Mouse (Mus musculus) lung, postnatal 36 days (tissue): ENCODE data around the gene Swap70.

Experiments
- DNase-seq: peaks from one replicate; pipeline ENCODE4 v3.0.0; 2022; ENCODE audit warnings: mixed read lengths

Swap70 gene

DNA sequence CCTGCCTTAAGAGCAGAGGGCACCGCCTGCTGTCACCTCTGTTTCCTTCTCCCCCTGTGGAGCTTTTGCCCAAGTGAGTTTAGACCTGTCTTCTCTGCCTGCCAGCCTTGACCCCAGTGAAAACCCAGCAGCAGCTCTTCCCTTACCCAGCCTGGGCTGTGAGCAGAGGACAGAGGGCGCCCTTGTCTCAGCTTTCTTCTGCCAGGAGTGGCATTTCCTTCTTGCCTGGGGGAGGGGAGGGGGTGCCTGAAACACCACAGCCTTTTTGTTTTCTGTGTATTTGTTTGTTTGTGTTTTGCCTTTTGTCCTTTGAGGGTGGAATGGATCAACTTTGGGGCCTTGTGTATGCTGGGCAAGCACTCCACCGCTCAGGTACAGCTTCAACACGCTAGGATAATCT lies 50.9 kb downstream of the Swap70 start:
- peak; percentile 53 for DNase-seq

DNA sequence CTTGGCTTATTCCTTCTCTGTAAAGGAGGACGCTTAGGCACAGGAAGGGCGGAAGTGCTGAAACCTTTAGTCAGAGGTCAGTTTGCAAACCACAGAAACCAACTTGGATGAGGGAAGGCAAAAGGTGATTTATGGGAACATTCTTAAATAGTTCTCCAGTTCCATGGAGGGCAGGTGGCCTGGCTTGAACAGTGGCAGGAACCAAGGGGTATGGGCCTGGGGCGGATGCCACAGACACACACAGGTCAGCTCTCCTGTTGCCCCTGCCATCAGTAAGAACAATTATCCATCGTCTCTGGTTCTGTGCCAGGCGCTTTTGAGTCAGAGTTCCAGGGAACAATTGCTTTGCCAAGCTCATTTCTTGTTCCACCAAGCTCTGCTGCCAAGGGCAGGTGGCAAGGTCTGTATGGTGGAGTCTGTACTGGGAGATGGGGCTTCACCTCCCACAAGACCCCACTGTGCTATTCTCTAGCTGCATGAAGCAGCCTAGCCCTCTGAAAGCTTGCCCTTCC lies 56.3 kb downstream of the Swap70 start:
- DNase-seq = no peak

DNA sequence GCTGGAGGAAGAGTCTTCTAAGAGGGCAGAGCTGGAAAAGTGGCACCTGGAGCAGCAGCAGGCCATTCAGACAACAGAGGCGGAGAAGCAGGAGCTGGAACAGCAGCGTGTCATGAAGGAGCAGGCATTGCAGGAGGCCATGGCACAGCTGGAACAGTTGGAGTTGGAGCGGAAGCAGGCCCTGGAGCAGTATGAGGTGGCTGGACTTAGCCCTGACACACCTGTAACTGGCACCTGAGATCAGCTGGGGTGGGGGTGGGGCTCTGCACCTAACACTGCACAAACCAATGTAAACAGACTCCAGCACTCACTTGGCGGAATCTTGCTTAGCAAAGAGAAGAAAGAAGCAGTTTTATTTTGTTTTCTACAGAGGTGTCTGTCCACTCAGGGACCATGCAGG lies 57.7 kb downstream of the Swap70 start:
- no peak for DNase-seq

DNA sequence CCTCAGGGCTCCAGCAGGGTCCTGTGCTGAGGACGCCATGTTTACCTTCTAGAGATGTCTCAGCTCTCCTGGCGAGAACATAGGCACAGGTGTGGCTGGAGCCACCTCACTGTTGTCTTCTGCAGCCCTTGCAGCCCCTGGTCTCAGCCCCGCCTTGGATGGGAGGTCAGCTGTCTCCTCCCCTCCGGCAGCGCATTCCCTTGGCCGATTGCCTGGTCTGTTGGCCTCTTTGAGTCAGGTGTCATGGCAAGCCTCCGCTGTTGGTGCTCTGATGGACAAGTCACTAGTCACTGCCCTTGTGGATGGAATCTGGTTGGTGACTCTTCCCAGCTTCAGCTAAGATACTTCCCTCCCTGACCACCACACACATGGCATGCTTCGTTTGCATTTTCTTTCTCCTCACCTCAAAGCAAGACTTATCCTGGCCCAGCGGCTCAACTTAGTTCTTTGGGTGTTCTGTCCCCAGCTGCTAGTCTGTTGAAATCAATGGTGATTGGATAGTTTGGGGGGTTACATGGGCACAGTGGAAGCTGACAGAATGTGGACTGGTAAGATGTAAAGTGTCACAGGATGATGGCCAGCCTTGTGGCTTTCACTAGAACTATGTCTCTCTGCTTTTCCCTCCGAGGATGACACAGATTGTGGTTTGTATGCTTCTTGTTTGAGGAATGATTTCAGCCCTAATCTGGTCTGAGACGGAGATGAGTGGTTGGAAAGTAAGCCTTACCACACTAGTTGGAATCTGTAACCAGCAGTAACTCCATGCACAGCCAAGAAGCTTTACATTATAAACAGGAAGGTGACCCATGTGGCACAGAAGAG lies 60.1 kb downstream of the Swap70 start:
- no peak for DNase-seq

DNA sequence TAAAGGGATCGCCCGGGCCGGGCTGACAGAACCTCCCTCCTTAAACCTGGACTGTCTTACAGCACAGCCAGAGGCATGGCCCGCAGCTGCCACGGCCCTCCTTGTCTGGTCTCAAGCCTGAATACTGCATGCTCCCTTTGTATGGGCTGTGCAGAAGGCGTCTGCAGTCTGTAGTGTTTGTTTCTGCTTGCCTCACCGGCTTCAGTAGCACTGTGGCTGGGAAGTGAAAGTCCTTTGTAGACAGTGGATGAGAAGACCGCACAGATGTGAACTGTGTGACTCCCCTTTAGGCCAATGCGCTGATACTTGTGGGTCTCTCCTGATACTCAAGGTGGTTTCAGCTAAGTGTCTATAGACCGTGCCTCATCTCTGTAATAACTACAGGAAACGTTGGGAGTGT lies 61.3 kb downstream of the Swap70 start:
- DNase-seq = no peak

DNA sequence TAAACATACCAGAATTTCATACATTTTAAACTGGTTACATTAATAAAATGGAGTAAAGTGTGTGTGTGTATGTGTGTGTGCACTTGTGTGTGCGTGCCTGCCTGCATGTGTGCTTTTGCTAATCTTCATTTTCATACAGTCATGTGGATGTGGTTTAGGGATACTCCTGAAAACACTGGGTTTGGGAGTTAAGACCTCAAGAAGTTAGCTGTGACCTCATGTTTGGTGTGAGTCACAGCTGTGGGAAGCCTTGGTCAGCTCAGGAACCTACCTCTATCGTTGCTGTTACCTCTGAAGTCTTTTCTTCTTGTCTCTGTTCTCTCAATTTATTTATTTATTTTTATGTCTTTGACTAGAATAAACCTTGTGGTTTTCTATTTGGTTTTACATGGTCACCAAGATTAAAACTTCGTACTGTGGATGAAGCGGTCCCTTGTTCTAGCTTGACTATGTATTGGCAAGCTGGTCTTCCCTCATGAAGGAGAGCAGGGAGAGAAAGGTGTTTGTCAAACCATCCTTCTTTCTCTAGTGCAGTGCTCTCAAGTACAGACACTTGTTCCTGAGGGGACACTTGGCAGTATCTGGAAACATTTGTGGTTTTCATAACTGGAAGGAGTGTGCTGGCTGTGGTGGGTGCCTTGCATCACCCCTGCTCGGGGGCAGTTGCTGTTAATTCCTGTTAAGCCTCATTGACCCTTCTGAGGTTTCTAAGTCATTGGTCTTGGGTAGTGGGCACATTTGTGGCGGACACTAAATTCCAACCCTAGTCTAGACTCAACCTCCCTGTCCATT lies 62.2 kb downstream of the Swap70 start:
- DNase-seq = no peak

DNA sequence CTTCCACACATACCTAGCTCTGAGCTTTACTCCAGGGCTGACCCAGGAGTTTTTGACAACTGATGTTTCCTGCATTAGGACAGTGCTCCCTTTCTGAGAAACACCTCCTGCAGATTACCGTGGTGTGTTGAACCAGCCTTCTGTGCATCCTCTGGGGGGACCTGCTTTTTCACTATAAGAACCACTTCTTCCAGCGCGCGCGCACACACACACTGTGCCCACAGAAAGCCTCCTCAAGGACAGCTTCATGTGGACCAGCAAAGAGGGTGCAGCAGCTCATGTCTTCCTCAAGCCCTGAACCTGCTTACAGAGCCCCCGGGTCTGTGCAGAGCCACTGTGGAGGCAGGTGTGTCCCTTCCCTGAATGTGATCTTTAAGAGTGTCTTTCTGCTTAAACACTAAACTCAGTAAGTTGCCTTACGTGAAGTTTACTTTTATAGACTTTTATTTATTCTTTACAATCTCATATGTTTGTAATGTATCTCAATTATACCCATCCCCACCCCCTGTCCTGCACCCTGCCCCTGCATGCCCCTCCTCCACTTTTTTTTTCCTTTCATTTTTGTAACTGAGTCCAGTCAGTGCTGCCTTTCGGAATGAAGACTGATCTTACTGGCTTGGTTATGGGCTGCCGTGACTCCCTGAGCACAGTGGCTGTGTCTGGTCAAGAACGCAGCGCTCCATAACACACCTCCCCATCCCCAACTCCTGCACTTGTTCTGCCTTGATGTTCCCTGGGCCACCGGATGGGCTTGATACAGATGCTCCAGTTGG lies 63.8 kb downstream of the Swap70 start:
- DNase-seq = no peak

DNA sequence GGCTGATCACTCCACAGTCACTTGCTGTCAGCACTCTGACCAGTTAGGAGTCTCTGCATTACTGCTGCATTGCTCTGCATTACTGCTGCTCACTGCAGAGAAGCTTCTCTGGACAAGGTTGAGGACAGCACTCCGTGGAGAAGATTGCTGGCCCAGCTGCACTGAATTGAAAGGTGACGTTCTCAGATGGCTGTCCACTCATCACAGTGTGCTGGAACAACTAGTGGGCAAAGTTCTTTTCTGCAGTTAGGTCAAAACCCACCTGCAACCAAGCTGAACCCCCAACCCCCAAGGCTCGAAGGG lies 64.3 kb downstream of the Swap70 start:
- DNase-seq = no peak

DNA sequence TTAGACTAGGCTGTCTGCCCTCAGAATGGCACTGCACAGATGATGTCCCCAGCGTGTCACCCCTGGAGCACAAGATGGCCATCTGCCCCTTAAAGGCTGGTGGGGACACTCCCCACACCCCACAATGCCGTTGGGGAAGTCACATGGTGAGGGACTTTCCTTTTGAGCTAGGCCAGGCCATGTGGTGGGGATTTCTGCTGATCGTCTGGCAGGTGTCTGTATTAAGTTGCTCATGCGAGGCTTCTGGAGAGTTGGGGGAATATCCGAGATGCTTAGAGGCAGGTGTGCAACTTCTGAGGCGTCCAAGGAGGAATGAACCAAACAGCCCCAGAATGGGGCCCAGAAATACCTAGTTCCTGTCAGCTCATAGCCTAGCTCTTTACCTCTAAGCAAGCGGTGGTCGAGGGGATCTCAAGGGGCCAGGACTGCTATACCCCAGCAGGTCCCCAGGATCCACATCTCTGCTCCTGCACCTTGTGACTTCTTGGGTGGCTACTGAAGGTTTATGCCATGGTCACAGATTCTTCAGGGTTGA lies 64.8 kb downstream of the Swap70 start:
- no peak for DNase-seq

DNA sequence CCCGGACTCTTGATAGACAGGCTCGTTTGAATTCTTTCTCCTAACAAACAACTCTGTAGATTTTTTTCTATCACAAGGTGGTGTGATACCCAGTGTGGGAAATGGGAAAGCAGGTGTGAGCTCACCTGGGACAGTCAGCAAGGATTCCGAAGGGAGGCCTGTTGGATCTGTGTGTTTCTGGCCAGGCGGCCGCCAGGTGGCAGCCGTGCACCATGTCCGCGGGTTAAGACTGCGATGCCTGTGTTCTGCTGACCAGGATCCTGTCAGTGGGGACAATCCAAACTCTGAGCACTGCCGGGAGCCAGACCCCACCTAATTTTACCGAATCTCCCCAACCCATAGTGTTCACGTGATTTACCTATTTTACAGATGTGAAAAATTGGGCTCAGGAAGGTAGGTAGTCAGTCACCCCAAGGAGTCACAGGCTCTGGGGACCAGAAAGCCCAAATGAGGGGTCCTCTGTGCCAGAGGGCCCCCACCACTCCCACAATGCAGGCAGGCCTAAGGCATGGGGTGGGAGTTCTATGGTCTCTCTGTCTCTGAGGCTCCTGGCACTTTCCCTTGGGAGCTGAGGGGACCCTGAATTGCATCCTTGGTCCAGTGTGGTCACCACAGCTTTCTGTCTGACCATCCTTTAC lies 65.4 kb downstream of the Swap70 start:
- DNase-seq = peak; percentile 89

DNA sequence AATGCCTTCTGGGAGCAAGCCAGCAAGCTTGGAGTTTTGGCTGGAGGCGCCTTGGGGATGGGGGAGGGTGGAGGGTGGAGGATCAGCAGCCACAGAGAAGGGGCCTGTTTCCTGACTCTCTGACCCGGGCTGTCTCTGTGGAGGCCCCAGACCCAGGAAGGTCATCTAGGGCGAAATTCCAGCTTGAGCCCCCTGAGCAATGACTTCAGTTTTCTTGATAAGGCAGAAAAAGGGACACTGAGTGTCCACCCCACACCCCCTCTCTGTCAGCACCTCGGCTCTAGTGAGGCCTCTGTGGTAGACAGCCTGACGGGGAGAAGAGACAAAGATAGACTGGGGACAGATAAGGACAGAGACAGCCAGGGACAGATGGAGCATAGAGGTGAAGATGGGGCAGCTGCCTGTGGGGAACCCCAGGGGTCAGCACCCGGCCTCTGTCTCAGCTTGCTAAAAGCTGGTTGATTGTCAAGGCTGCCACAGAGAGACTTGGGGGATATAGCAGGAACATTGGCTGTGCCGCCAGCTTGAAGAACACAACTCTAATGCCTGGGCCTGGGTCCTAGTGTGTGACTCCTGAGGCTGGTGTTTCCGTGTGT lies 66.1 kb downstream of the Swap70 start:
- DNase-seq = no peak

DNA sequence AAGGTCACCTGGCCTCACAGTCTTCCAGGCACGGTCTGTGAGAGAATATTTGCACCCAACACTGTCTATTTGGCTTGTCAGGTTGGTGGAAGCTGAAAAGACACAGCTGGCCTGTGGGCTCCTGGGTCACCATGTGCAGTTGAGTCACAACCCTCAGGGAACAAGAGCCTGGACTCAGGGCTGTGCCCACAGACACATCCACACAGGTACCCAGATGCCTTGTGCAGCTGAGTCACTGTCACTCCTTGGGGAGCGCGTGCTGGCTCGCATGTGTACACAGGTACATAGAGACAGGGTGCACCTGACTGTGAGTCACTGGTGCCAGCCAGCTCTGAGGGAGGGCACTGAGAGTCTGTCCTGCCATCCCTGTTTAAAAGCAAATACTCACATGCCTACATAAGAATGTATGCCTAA lies 66.7 kb downstream of the Swap70 start:
- DNase-seq = peak; percentile 76

DNA sequence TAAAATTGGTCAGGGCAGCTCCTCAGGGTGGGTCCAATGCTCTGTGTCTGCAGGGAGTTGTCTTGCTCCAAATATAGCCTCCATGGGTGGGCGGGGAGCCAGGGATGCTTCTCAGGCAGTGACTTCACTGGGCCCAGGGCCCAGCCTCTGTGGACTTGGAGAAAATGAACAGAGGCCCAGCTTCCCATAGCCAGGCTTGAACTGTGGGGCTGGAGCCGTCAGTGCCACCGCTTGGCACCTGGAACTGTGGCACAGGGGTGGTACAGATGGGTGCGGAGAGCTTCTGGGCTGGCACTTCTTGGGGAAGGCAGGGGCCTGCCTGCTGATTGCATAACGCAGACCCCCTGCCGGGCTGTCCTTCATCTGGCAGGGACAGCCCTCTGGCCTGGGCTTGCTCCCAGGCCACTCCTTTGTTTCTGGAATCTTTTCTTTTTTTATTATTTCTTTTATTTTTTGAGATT lies 67.2 kb downstream of the Swap70 start:
- peak; percentile 78 for DNase-seq

DNA sequence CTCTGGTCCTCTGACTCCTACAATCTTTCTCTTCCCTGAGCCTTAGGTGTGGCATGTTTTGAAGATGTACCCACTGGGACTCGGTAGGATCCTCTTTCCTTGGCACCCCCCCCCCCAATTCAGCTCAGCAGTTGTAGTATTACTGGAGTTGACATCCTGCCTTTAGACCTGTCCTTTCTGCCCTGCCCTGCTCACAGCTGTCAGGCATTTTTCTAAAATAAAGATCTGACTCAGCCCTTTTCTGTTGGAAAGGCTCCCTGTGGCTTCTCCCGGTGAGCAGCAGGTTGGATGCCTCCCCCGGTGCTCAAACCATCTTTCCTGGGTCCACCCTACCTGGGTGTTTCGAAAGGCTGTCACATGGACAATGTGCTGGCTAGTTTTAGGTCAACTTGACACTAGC lies 68.1 kb downstream of the Swap70 start:
- DNase-seq = no peak

DNA sequence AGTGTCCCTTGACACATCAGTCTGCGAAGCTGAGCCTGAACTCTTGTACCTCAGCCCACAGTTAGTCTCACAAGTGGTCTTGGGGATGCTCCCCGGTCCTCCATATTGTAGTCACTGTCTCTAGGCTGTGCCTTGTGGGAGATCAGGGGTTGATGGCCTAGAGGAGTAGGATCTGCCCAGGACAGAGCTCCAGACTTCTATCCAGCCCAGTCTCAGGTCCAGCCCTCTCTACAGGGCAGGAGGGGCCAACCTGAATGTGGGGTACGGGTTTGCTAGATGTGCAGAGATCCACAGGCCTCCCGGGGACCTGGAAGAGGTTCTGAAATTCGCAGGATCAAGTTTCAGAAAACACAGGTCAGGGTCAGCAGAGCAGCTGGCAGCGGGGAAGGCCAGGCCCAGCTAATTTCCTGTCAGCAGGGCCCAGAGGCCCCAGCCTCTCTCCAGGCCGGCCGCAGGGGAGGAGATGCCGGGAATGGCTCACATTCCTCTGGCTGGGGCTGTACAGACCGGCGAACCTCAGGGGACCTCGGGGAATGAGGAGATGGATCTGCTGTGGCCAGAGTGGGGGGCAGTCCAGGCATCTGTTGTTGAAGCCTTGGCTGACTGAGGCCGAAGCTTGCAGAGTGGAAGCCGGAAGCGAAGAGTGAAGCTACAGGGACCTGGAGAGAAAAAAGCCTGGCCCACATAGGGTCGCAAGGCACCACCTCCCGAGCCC lies 75.5 kb downstream of the Swap70 start:
- DNase-seq = peak; percentile 71

DNA sequence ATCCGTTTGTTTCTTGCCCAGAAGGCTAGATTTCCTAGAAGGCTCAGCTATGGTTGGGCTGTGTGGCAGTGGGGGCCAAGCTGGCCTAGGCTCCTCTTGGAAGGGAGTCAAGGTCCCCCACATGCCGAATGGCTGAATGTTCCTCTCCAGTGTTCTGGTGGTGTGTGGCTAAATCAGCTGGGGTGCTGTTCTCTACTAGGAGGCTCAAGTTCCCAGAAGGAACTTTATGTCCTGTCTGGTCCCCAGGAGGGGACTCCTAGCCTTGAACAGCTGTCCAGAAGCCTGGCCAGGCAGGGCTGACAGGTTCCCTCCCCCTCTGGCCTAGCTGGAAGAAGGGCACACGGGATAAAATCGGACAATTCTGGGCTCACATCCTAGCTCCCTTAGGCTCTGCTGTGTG lies 76.1 kb downstream of the Swap70 start:
- no peak for DNase-seq

DNA sequence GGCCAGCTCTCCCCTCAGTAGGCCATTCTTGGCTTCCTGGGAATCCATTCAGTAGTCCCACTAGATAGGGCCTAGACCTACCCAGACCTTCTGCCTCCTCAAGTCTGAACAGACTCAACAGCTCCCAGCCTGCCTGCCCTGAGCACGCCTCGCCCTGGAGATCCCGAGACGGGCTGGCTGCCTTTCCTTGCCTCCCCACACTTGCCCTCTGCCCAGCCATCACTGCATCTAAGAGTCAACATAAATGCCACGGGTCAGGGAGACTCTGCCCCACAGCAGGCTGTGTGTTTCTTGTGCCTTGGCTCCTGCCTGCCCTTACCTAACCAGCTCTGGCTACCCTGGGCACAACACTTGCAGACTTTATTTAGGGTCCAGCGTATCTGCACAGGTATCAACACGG lies 76.6 kb downstream of the Swap70 start:
- no peak for DNase-seq

DNA sequence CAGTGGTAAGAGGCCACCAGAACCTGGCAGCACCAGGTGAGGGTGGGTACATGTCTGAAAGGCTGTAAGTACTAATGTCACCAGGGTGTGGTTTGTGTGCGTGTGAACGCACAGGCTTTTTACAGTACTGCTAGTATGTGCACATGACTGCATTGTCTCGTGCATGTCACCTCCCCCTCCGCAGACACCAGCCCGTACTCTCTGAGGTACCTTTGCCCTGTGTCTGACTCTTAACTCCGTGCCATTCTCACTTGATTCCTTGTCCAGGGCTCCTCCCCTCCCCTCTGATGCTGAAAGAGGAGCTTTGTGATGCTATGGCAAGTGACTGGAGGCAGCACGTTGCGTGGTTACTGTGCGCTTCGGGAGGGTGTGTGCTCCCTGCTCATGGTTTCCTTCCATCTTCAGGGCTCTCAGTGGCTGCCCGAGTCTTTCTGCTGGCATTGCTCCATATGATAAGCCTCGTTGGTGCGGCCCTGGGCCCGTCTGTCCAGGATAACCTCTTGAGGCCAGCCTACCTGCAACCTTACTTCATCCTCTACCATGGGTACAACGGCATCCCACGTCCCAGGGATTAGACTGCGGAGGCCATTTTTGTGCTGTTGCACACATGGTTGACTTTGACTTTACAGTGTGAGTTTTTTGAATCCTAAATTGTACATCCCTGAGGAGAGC lies 77.4 kb downstream of the Swap70 start:
- DNase-seq = no peak

DNA sequence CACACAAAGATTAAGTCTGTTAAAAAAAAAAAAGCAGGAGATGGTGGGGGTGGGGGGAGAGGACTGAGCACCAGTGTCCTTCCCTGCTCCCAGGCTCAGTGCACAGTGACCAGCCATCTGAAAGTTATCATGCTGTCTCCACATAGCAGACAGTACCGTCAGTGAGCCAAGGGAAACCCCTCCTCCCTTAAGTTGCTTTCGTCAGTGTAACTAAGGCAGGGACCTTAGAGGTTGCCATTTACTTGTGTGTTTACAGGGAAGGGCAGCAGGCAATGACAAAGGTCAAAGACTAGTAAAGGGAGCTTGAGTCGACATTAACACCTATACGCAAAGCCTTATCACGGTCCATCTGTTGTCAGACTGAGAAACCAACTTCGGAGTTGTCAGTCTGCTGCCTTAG lies 81.4 kb downstream of the Swap70 start:
- no peak for DNase-seq

DNA sequence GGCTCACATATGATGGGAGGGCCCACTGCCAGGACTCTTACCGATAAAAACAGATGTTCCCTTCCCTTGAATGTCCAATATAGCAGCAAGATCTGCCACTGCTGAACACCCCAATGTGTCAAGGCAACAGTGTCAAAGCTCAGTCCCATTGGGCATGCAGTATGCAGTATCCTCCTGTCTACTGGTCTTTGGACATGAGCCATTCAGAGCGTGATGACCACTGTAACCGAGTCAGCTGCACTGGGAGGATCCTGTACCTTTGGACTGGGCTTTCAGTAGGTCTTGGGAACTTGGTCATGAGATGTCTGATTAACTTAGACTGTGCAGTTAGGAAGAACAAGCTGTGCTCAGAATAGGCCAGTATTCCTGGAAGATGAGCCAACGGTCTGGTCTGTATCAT lies 84.0 kb downstream of the Swap70 start:
- DNase-seq = no peak

DNA sequence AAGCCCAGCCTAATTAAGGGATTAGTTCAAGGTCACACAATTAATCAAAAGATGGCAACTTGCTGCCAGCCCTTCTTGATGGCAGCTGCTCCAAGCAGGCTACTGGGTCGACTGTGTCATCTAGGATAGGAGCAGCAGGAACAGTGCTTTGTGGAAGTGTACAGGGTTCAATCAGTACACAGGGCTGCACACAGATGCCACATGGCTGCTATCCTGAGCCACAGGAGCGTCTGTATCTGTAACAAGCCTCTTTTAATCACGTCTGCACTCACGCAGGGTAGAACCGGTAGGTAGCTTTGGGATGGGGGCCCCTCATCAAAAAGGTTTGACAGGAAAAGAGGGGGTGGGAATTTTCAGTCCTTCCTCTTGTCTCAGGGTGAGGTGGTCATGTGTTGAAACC lies 84.8 kb downstream of the Swap70 start:
- no peak for DNase-seq
